Mouse (Mus musculus): Measurements from ENCODE around the gene Rubcn.

The Rubcn gene

GRCm38 (mm10) chr16:32776676-32777075 lies 100.9 kb downstream of the Rubcn start:
- intact Hi-C loops (cut with DNase I), result no loop called here
